Mouse (Mus musculus) kidney, adult 9 months (tissue): ENCODE results near the gene Dab2ip.

Experiments
- DNase-seq: peaks from one replicate; pipeline ENCODE4 v3.0.0; 2022

Gene Dab2ip

DNA sequence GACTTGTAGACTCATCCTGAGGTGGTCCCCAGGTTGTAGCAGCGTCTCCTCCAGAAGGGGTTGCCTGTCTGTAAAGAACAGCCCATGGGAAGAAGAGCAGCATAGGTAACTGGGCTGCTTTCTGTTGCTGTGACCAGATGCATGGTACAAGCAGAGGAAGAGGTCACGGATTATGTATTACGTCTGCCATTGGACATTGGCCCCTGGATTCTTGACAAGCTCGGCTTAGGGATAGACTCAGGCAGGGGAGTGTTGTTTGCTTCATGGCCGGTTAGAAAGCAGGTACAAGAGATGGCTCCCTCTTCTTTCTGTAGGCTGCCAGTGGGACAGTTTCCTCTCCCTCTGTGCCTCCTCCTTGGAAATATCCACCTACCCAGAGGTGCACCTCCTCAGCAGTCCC is 130.5 kb downstream of the Dab2ip start:
- peak; percentile 87 for DNase-seq

DNA sequence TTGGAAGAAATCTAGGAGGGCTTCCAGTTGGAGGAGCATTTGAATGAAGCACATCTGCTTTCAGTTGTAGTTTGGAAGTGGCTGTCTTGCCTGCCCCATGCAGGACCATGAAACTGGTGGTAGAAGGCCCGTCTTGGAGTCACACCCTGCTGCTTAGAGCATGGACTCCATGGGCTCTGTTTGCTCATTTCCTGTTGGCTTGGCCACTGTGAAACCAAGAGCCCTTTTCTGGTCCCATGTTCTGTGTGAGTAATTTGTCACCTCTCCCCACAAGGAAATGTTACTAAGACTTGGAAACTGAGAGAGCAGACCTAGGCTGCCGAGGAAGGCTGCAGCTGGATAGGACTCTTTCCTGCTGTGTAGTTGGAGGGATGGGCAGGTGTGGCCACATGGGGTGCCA is 131.8 kb downstream of the Dab2ip start:
- DNase-seq, result no peak

DNA sequence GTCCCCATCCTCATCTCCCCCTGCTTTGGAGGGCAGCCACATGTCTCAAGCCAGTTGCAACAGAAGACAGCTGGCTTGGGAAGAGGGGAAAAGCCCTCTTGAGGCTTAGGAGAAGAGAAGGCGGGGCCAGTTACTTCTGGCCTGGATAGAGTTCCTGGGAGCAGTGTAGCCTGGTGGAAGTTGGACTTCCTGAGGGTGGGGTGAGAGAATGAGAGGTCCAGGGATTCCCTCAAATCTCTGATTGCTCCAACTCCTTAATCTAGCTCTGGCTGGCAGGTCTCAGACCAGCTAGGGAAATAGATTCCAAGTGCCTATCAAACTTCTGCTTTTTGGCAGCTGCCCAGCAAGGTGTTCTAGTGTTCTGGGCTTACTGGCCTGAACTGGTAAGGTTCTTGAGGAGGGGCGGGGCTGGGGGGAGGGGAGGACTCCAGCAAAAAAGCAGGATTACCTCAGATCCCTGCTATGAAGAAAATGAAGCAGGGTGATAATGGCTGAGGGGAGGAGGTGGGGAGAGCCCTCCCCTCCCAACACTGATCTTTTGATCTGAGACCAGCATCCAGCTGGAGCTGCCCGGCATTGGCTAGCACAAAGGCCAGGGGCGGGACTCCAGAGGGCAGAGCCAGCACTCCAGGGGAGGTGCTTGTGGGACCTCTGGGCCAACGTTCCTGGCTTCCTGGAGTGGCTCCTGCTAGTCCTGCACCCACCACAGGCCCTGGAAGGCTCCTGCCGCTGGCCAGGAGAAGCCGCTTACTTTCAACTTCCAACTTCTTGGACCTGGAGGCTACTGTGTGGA is 133.4 kb downstream of the Dab2ip start:
- DNase-seq, result peak; percentile 94

DNA sequence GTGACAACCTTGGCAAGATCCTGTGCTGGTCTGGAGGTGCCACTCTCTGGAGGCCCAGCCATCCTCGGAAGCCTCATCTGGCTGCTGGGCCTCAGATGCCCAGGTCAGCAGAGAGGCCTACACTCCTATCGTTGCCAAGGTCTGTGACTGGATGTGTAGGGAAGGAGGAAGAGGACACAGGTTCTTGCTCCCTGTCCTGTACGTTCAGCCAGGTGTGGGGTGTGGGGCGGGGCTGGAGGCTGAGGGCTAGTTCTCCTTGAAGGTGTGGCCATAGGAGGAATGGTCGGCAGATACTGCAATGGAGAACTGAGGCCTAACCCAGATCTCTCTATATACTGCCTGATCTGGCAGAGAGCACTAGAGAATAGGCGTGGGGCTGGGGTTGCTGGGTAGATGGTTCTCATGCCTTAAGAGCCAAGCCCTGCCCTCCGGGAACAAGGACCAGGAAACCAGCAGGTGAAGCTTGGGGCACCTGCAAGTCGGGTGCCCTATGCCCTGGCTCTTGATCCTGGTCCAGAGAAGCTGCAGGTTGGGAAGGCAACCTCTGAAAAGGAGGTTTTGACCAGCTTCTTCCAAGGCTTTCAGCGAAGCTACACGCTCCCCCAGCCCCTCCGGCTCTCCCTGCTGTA is 134.3 kb downstream of the Dab2ip start:
- peak; percentile 50 for DNase-seq

DNA sequence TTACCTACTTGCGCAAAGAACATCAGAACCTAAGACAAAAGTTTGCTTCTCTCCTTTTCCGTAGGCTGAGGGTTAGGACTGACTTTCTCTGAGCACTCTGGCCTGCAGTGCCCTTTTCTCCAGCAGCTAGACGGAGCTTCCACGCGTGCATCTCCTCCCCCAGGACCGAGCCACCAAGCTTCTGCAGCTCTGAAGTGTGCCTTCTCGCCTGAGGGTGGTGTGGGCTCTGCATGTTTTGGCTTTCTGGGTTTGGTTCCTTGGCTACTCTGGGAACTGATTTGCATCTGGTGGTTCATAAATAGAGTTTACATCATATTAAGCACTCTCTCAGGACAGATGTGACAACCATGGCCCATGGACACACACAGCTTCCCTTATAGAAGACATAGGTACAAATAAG is 135.0 kb downstream of the Dab2ip start:
- no peak for DNase-seq

DNA sequence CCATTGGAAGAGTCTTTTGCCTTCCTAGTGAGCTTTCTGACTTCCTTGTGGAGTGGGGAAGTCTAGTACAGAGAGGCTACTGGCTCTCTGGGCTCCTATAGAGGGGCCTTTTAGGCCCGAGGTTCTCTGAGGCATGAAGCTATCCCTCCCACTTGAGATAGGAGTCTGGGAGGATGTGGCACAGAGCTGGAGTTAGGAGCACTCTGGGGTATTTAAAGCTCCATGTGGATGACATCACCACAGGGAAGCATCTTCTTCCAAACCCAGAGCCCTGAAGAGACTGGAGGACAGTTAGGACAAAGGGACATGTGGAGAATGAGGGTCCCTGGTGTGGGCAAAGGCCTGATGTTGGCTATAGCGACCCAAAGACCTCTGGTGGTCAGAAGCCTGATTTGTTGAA is 136.0 kb downstream of the Dab2ip start:
- no peak for DNase-seq

DNA sequence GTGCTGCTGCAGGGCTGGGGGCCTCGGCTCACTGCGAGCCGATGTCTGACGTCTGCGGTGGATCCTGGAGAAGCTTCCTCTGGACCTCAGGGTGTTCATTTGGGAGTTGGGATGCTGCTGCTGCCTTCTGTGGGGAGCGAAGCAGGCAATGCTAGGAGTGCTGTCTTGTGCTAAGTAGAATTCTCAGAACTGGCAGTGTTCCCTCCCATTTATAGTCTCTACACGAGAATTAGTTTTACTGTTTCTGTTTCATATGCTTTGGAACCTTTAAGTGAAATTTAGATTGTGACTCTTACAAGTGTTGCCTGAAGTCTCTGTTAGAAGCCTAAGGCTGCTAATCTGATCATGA is 138.1 kb downstream of the Dab2ip start:
- DNase-seq, result no peak

DNA sequence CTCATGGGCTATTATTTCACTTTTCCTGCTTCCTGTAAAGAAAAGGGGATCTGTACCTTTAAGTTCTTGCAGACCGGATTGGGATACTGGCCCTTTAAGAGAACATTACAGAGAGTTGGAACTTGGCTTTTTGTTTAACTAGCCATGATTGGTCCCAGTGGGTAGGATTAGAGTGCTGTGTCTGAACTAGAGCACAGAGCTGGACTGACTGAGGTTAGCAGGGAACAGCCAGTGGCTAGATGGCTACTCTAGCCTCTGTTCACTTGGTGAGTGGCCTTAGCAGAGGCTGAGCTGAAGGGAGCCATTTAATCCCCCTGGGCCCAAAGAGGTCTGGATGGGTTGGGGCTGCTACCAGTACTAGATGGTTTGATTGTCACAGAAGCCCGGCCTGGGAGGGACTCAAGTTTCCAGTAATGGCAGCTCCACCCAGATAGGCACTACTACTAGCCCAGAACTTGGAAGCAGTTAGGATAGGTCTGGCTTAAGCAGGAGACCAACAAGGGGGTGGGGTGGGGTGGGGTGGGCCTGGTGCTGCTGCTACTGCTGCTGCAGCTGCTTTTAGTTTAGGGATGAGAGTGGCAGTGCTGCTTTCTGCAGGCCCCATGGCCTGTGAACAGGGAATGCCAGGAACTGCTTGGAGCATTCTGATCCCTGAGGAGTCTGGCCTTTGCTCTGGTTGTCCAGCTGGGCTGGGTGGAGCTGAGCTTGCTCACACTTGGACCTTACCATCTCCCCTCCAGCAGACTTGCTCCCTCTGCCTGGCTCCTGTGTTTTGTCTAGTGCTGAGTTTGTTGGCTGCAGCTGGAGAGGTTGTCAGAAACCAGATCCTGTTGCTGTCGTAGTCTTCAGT is 138.7 kb downstream of the Dab2ip start:
- peak; percentile 82 for DNase-seq

DNA sequence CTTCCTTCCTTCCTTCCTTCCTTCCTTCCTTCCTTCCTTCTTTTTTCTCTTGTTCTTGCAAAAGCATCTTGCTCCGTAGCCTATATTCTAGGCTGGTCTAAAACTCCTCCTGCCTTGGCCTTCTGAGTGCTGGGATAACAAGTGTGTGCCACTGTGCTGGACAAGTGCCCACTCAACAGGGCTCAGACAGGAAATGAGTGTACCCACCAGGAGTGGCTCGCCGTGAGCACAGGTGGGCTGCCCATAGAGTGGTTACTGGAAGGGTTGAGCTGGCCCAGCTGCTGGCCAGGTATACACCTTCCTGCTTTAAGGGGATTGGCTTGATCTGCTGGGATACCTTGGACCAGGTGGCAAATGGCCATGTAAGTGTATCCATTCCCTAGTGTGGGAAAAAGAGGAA is 139.7 kb downstream of the Dab2ip start:
- DNase-seq, result no peak

DNA sequence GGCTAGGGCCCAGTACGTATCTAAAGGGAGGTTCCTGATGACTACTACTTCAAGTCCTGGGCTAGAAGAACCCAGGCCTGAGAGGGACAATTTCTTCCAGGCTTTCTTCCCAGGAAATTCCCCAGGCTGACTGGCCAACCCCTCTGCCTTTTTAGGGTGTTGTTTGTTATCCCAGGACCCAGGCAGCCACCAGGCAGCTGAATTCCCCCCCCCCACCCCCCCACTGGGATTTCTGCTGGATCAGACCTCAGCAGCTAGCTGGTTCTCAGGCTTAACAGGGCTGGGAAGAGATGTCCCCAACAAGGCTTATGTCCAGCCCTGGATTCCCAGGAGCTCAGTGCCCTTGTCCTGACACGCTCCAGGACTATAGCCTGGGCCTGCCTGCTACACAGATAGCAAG is 142.9 kb downstream of the Dab2ip start:
- DNase-seq, result no peak

DNA sequence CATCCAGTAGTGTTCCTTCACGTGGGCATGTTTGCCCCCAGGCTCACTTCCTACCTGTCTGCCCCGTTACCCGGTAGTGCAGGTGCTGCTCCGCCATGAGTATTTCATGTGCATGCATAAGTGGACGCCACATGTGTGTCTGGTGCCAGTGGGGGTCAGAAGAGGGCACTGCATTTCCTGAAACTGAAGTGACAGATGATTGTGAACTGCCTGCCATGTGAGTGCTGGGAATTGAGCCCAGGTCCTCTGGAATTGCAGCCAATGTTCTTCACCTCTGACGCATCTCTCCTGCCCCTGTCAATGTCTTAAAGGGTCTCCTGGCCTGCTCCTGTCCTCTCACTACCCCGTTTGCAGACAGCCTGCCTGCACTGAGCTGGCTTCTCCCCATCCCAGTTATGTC is 143.9 kb downstream of the Dab2ip start:
- no peak for DNase-seq

DNA sequence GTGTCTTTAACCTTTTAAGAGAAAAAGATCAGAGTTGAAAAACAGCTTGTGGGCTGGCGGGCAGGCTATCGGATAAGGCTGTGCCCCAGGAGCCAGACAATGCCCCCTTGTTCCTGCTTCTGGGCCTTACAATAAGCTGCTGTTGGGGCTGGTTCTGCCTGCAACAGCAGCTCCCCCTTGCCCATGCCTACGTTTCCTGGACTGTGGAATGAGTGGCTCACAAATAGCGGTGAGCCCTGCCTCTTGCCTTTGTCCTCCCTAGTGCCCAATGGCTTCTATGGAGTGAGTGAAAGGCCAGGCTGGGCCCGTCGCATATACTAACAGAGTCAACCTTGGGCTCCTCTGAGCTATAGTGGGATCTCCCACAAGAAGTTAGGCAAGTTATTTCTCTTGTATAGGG is 144.5 kb downstream of the Dab2ip start:
- DNase-seq, result no peak

DNA sequence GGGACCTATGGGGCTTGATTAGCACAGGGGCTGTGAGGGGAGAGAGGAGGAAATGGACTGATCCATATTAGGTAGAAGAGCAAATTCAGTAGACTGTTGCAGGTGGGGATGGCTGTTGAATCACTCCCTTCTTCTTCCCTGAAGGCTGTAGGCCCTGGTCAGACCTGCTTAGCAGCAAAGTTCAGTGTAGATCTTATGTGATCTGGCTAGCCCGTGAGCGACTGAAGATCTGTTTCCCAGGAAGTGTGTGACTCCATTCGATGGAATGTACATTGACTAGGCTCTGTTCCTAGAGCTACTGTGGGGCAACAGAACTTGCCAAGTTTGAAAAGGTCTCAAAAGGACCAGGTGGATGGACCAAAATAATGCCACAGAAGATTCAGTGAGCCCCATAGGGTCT is 145.2 kb downstream of the Dab2ip start:
- DNase-seq, result no peak

DNA sequence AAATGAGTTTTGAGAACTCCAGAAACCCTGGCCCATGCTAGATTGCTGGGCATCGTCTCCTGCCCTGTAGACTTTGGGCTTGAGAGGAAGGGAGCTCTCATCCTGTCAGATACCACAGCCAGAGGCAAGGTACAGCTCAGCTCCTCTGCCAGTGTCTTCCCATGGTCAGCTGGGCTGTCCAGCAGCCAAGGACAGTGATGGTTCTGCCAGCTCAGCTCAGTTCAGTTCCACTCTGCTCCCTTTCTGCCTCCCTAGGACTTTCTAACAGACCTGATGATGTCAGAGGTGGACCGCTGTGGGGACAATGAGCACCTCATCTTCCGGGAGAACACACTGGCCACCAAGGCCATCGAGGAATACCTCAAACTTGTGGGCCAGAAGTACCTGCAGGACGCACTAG is 154.5 kb downstream of the Dab2ip start:
- DNase-seq, result no peak

DNA sequence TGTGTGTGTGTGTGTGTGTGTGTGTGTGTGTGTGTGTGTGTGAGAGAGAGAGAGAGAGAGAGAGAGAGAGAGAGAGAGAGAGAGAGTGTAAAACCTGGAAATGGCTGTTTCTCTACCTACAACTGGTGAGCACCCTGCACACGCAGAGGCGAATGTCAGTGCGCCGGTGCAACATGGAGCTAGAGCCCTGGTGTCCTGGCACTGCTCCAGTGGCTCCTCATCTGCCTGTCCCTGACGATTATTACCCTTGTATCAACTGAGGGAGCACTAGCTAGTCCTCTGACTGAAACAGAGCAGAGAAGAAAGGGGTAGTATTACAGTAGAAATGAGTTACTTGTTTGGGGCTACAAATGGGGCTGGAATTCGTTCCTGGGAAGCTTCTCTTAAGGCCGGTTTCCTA is 155.4 kb downstream of the Dab2ip start:
- DNase-seq, result no peak

DNA sequence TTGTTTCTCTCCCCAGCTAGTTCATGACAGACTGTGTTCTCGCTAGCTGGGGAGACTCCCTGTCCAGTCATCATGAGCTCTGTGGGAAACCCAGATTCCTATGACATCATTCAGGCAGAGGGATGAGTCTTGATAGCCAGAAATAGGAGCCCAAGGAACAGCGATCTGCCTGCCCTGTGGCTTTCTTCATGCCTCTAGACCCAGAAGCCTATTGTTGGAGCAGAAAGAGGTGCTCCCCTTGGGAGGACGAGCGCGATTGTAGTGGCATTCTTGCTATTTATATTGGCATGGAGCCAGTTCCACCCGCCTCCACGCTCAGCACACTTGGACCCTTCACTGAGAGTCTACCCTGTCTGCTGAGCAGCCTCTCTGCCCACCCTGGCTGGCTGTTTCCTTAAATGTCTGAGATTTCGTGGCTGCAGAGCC is 156.7 kb downstream of the Dab2ip start:
- DNase-seq, result no peak

DNA sequence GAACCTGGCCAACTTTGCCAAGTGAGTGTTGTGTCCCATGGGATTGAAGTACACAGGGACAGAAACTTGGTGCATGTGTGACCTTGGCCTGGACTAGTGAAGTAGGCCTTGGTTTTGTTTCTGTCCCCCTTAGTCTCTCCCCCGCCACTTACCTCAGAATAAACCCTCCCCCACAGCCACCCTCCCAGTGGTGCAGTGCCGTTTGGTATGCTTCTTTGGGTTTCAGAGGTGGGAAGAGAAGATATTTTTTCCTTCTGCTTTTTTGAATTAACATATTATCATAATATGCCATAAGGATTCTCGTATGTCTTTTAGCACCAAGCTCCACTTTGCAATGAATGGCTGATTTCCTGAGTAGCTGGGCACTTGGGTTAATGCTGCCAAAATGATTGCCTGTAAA is 157.4 kb downstream of the Dab2ip start:
- no peak for DNase-seq

DNA sequence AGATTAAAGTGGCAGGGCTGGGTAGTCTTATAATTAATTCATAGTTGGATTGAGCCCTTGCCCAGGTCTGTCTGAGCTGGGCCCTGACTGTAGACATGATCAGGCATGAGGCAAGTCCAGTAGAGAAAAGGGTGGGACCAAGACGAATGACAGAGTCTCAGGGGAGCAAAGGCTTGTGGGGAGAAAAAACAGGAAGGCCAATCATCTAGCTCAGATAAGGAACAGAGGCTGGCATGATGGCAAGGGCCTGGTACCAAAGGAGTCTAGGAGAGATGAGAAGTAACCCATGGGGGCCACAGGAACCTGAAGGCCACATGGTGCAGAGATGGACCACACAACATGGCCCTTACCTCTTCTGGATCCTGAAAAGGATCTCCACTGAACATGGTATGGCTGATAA is 158.1 kb downstream of the Dab2ip start:
- no peak for DNase-seq

DNA sequence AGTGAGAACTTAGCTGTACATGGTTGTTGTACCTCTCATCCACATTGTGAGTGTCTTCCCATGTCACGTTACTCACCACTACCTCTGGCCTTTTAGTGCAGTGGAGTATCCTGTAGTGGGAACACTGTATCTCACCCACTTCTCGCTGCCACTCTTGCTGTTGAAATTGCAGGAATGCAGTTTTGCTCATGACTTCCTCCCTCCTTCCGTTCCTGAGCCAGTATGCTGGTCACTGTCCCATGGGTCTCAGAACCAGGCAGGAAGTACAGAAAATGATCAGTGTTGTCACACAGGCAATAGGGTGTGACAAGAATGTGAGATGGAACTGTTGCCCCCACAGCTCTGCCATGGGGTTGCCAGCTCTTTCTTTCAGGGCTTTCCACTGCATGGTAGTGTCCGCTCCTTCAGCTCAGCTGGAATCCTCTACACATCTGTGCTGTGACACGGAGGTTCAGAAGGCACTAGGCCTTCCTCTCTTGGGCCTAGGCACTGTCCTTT is 160.0 kb downstream of the Dab2ip start:
- DNase-seq, result peak; percentile 29

DNA sequence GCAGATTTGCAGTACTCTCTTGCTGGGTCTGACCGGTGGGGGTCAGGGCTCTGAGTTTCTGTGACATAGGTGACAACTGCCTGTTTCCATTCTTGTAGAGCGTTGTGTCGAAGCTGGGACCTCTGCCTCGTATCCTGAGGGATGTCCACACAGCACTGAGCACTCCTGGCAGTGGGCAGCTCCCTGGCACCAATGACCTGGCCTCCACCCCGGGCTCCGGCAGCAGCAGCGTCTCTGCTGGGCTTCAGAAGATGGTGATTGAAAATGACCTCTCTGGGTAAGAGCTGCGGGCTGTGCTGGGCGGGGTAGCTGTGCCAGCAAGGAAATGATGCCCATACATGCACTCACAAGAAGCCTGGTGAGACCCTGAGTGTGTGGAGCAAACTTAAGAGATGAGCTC is 160.6 kb downstream of the Dab2ip start:
- DNase-seq, result no peak

DNA sequence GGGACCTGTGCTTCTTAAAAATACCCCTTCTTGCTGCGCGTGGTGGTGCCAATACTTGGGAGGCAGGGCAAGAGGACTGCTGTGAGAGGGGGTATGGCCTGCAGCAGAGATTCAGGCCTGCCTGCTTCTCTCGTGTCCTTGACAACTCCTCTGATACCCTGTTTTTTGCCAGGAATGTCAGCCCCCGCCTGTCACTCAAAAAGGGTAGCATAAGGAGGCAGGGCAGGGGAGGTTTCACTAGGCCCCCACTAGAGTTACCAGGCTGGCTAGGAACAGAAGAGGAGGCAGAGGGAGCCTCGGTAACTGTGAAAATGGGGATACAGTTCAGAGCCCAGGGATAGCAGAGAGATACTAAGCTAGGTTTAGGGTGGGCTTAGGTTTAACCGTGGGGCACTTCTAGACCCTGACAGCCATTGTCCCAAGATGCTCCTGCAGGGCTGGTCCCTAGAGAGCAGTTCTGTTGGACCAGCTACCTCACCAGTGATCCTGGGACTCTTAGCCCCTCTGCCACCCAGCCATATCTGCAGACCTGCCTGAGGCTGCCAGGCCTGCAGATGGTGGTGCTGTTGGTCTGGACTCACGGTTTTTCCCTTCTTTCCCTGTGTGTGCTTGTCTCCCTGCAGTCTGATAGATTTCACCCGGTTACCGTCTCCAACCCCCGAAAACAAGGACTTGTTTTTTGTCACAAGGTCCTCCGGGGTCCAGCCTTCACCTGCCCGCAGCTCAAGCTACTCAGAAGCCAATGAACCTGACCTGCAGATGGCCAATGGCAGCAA is 161.4 kb downstream of the Dab2ip start:
- no peak for DNase-seq

DNA sequence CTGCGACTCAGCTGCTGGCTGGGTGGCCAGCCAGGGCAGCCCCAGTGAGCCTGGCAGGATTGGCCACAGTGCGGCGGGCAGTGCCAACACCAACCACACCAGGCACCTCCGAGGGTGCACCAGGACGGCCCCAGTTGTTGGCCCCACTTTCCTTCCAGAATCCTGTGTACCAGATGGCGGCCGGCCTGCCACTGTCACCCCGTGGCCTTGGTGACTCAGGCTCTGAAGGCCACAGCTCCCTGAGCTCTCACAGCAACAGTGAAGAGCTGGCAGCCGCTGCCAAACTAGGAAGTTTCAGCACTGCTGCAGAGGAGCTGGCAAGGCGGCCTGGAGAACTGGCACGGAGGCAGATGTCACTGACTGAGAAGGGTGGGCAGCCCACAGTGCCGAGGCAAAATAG is 162.0 kb downstream of the Dab2ip start:
- DNase-seq, result no peak

DNA sequence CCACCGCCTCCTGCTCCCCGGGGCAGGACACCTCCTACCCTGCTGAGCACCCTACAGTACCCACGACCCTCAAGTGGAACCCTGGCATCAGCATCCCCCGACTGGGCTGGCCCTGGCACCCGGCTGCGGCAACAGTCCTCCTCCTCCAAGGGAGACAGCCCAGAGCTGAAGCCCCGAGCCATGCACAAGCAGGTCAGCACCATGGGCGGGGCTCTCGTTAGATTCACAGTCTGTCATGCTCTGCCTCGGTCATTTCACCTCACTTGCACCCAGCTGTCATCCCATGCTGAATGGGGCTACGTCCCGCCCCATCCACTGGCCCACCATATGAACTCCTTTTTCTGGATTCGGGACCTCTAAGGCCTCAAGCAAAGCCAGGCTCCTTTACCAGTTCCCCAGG is 162.5 kb downstream of the Dab2ip start:
- DNase-seq, result no peak
